Mouse (Mus musculus): ENCODE data around the gene Slc15a2. TPM values are rescaled to one million over a fixed set of nuclear protein-coding genes. Genes with fewer than 3 reads are reported as not detected.

The Slc15a2 gene
- polyA plus RNA-seq, 1 experiment, result 30.8 TPM

DNA sequence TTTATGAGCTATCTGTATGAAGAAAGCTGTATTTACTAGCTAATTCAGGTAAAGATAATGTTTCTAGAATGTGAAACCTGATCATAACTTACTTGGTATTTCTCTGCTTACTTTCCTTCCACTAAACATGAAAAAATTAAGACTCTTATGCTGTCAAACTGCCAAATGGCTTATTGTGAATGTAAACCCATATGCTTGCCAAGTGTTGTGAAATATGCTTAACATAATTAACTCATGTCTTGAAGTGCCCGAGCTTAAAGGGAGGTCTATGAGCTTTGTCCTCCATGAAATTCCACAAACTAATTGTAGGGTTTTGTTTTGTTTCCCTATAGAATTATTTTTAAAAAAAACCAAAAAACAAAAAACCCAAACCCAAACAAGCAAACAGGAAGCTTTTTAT, 50.9 kb downstream of the Slc15a2 start:
- Histone ChIP-seq H3K36me3 (ENCODE audit: control insufficient read depth, insufficient read depth, low read length, poor library complexity, severe bottlenecking) (no peaks in the 10 kb centered on the region), H3K27ac (ENCODE audit: insufficient read depth, low read length) (no peak overlapping the region), H3K27me3 (ENCODE audit: control insufficient read depth, insufficient read depth, low read length, poor library complexity, severe bottlenecking) (no peaks in the 10 kb centered on the region), H3K4me3 (ENCODE audit: low read depth, low read length) (no peak overlapping the region), H3K9ac (ENCODE audit: low read depth, poor library complexity, severe bottlenecking) (no peak overlapping the region), H3K4me1 (ENCODE audit: control insufficient read depth, insufficient read depth, low read length) (no peaks in the 10 kb centered on the region), H3K9me3 (replicated peaks; ENCODE audit: control insufficient read depth, insufficient read depth, low read length, poor library complexity, severe bottlenecking) (no peaks in the 10 kb centered on the region)
- TF ChIP-seq CTCF (IDR thresholded peaks at IDR 0.05; ENCODE audit: low read depth, low read length) (no peak), POLR2A (IDR thresholded peaks at IDR 0.05; ENCODE audit: insufficient read depth, low read length) (no peak), EP300 (IDR thresholded peaks at IDR 0.05; ENCODE audit: insufficient read depth, low read depth, low read length) (no peak)

DNA sequence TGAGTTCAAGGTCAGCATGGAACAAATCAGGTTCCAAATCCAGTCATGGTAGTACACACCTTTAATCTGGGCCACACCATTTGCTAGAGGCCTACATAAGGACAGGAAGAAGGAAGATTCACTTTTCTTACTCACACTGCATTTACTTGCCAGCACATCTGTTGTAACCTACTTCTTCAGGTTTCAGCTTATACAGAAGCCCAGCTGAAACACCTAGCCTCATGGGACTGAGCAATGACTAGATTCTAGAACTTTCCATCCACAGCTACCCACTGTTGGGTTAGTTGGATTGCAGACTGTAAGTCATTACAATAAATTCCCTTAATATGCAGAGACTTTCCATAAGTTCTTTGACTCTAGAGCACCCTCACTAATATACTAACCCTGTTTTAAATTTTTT, 52.2 kb downstream of the Slc15a2 start:
- Histone ChIP-seq H3K4me1 (ENCODE audit: control insufficient read depth, insufficient read depth, low read length) (no peaks in the 10 kb centered on the region), H3K9ac (ENCODE audit: low read depth, poor library complexity, severe bottlenecking) (no peak overlapping the region), H3K4me3 (ENCODE audit: low read depth, low read length) (no peak overlapping the region), H3K36me3 (ENCODE audit: control insufficient read depth, insufficient read depth, low read length, poor library complexity, severe bottlenecking) (no peaks in the 10 kb centered on the region), H3K27me3 (ENCODE audit: control insufficient read depth, insufficient read depth, low read length, poor library complexity, severe bottlenecking) (no peaks in the 10 kb centered on the region), H3K27ac (ENCODE audit: insufficient read depth, low read length) (no peak overlapping the region), H3K9me3 (replicated peaks; ENCODE audit: control insufficient read depth, insufficient read depth, low read length, poor library complexity, severe bottlenecking) (no peaks in the 10 kb centered on the region)
- no peak for TF ChIP-seq POLR2A (IDR thresholded peaks at IDR 0.05; ENCODE audit: insufficient read depth, low read length)
- TF ChIP-seq EP300 (IDR thresholded peaks at IDR 0.05; ENCODE audit: insufficient read depth, low read depth, low read length), result no peak
- no peak for TF ChIP-seq CTCF (IDR thresholded peaks at IDR 0.05; ENCODE audit: low read depth, low read length)

DNA sequence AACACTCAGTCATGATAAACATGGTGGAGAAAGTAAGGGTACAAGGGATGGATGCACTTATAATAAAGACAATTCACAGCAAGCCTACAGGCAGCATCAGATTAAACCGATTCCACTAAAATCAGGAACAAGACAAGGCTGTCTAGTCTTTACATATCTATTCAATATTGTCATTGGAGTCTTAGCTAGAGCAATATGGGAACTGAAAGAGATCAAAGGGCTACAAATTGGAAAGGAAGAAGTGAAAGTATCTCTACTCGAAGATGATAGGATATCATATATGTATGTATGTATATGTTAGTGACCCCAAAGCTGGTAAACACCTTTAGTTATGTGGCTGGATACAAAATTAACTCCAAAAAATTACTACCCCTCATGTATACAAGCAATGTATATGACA, 55.8 kb downstream of the Slc15a2 start:
- Histone ChIP-seq H3K36me3 (ENCODE audit: control insufficient read depth, insufficient read depth, low read length, poor library complexity, severe bottlenecking) (no peaks in the 10 kb centered on the region), H3K4me1 (ENCODE audit: control insufficient read depth, insufficient read depth, low read length) (no peaks in the 10 kb centered on the region), H3K9ac (ENCODE audit: low read depth, poor library complexity, severe bottlenecking) (no peak overlapping the region), H3K9me3 (replicated peaks; ENCODE audit: control insufficient read depth, insufficient read depth, low read length, poor library complexity, severe bottlenecking) (no peaks in the 10 kb centered on the region), H3K27me3 (ENCODE audit: control insufficient read depth, insufficient read depth, low read length, poor library complexity, severe bottlenecking) (no peaks in the 10 kb centered on the region), H3K4me3 (ENCODE audit: low read depth, low read length) (no peak overlapping the region), H3K27ac (ENCODE audit: insufficient read depth, low read length) (no peak overlapping the region)
- no peak for TF ChIP-seq CTCF (IDR thresholded peaks at IDR 0.05; ENCODE audit: low read depth, low read length)
- no peak for TF ChIP-seq EP300 (IDR thresholded peaks at IDR 0.05; ENCODE audit: insufficient read depth, low read depth, low read length)
- no peak for TF ChIP-seq POLR2A (IDR thresholded peaks at IDR 0.05; ENCODE audit: insufficient read depth, low read length)

DNA sequence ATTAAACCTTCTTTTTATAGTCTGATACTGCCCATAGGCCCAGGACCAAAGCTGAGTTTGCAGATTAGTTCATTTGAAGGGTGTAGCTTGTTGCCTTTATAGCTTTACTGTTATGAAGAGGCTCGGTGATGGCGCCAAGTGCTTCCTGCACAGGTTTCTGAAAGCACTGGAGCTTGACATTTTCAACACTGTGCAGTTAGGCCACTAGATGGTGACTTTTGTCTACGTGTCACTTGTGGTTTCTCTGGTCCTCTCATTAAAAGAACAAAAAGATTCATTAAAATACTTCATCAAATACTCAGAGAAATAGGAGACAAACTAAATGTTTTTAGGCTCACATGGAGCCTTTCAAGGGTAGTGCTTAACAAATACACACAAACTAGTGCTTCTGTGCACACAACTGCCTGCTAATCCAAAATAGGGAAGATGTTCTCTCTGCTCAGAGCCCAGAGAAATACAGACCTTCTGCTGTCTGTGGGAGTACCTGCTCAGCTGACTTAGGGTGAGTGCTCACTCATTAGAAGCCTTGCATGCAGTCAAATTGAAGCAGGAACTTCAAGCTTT, 60.8 kb downstream of the Slc15a2 start:
- Histone ChIP-seq H3K27ac (ENCODE audit: insufficient read depth, low read length) (no peak overlapping the region), H3K27me3 (ENCODE audit: control insufficient read depth, insufficient read depth, low read length, poor library complexity, severe bottlenecking) (no peaks in the 10 kb centered on the region), H3K4me3 (ENCODE audit: low read depth, low read length) (no peak overlapping the region), H3K9ac (ENCODE audit: low read depth, poor library complexity, severe bottlenecking) (no peak overlapping the region), H3K4me1 (ENCODE audit: control insufficient read depth, insufficient read depth, low read length) (no peaks in the 10 kb centered on the region), H3K36me3 (ENCODE audit: control insufficient read depth, insufficient read depth, low read length, poor library complexity, severe bottlenecking) (no peaks in the 10 kb centered on the region), H3K9me3 (replicated peaks; ENCODE audit: control insufficient read depth, insufficient read depth, low read length, poor library complexity, severe bottlenecking) (no peaks in the 10 kb centered on the region)
- no peak for TF ChIP-seq CTCF (IDR thresholded peaks at IDR 0.05; ENCODE audit: low read depth, low read length)
- TF ChIP-seq POLR2A (IDR thresholded peaks at IDR 0.05; ENCODE audit: insufficient read depth, low read length), result no peak
- TF ChIP-seq EP300 (IDR thresholded peaks at IDR 0.05; ENCODE audit: insufficient read depth, low read depth, low read length), result no peak

DNA sequence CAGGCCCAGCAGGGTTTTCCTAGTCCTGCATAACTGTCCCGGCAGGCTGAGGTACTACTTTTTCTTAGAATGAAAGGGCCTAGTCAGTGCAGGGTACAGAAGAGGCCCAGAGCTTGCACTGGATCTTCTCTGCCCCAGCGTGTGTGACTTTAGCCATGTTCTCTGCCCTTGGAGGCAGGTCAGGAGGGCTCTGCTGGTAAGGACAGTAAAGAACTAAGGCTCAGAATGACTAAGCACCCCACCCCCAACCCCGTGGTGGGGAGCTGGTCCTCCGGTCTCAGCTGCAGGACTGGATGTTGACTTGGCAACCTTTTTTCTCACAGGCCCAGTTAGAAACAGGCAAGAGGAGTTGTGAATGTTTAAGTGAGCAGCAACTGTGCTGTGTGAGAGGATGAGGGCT, 62.0 kb downstream of the Slc15a2 start:
- H3K27me3 ChIP-seq (ENCODE audit: control insufficient read depth, insufficient read depth, low read length, poor library complexity, severe bottlenecking), result no peaks in the 10 kb centered on the region
- H3K4me3 ChIP-seq (ENCODE audit: low read depth, low read length), result peak overlapping the region; percentile 44
- H3K36me3 ChIP-seq (ENCODE audit: control insufficient read depth, insufficient read depth, low read length, poor library complexity, severe bottlenecking), result no peaks in the 10 kb centered on the region
- no peaks in the 10 kb centered on the region for H3K9me3 ChIP-seq (replicated peaks; ENCODE audit: control insufficient read depth, insufficient read depth, low read length, poor library complexity, severe bottlenecking)
- no peak overlapping the region for H3K27ac ChIP-seq (ENCODE audit: insufficient read depth, low read length)
- no peaks in the 10 kb centered on the region for H3K4me1 ChIP-seq (ENCODE audit: control insufficient read depth, insufficient read depth, low read length)
- TF ChIP-seq CTCF (IDR thresholded peaks at IDR 0.05; ENCODE audit: low read depth, low read length) (no peak), POLR2A (IDR thresholded peaks at IDR 0.05; ENCODE audit: insufficient read depth, low read length) (no peak), EP300 (IDR thresholded peaks at IDR 0.05; ENCODE audit: insufficient read depth, low read depth, low read length) (peak; percentile 31; the same call in 1 of the 2 replicates)
- H3K9ac ChIP-seq (ENCODE audit: low read depth, poor library complexity, severe bottlenecking), result peak overlapping the region; percentile 61

DNA sequence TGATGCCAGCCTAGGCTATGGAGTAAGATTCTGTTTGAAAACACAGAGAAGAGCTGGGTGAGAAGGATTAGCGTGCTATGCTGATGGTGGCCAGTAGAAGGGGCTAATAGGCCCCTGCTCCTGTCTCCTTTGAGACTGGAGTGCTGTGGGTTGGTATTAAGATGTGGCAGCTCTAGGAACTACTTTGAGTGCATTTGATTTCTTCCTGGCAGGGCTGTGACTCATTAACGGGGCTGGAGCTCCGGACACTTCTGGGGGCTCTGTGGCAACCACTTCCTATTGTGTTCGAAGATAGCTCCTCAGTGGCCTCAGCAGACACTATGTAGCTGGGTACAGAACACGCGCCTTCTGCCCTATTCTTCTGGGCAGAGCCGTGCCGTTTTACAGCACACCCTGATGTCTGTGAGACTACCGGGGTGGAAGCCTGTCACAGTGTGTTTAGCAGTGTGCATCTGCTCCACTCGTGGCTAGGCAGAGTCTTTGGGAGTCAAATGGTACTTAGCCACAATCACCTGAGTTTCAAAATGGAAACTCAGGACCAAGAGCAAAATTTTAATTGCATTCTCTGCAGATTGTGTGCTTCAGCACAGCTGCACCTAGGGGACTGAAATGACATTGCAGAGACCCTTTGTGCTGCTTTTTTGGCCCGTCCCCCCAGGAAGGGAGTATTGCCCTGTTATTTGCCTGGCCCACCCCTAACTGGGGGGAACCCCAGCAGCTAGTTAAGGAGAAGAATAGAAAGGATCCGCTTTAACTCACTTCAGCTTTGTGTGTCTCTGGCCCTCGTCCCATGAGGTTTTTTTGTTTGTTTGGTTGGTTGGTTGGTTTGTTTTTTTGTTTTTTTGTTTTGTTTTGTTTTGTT, 64.3 kb downstream of the Slc15a2 start:
- Histone ChIP-seq H3K36me3 (ENCODE audit: control insufficient read depth, insufficient read depth, low read length, poor library complexity, severe bottlenecking) (no peaks in the 10 kb centered on the region), H3K9ac (ENCODE audit: low read depth, poor library complexity, severe bottlenecking) (no peak overlapping the region), H3K9me3 (replicated peaks; ENCODE audit: control insufficient read depth, insufficient read depth, low read length, poor library complexity, severe bottlenecking) (no peaks in the 10 kb centered on the region), H3K27ac (ENCODE audit: insufficient read depth, low read length) (no peak overlapping the region), H3K27me3 (ENCODE audit: control insufficient read depth, insufficient read depth, low read length, poor library complexity, severe bottlenecking) (no peaks in the 10 kb centered on the region), H3K4me1 (ENCODE audit: control insufficient read depth, insufficient read depth, low read length) (no peaks in the 10 kb centered on the region), H3K4me3 (ENCODE audit: low read depth, low read length) (no peak overlapping the region)
- TF ChIP-seq POLR2A (IDR thresholded peaks at IDR 0.05; ENCODE audit: insufficient read depth, low read length) (no peak), CTCF (IDR thresholded peaks at IDR 0.05; ENCODE audit: low read depth, low read length) (peak; percentile 35), EP300 (IDR thresholded peaks at IDR 0.05; ENCODE audit: insufficient read depth, low read depth, low read length) (no peak)
